Comparison of ENCODE assay signal across 7 mouse cellular contexts in genomic region chr13:73327827-73328698, GRCm38 (mm10). TPM values are rescaled to one million over a fixed set of nuclear protein-coding genes. Genes with fewer than 3 reads are reported as not detected.
DNase-seq lines count a peak whose midpoint lies in the region; ATAC-seq lines count a peak whose summit lies in the region.

Gene Mrpl36 (plus strand): TSS chr13:73328513.
Gene Ndufs6 (minus strand): TSS chr13:73328542.

- peaks cover 32% of the 10 kb centered on the region for H3K4me1 ChIP-seq in embryonic facial prominence, embryonic 10.5 days
- peaks cover 9% of the 10 kb centered on the region; the same call in 1 of the 2 replicates for H3K4me1 ChIP-seq in limb, embryonic 11.5 days (ENCODE audit: control insufficient read depth, insufficient read depth, low read length)
- H3K4me1 ChIP-seq in midbrain, embryonic 14.5 days (ENCODE audit: control insufficient read depth, insufficient read depth, low read length): peaks cover 25% of the 10 kb centered on the region

- peak within 1 kb of the TSS; percentile 68 for H3K4me2 ChIP-seq in limb, embryonic 11.5 days (ENCODE audit: low read depth, severe bottlenecking)
- H3K4me2 ChIP-seq in midbrain, embryonic 14.5 days (ENCODE audit: low read length): peak within 1 kb of the TSS; percentile 73

- 1% methylated on average over 45 of the region's 45 CpGs for WGBS in embryonic facial prominence, embryonic 10.5 days
- 1% methylated on average over 45 of the region's 45 CpGs for WGBS in limb, embryonic 11.5 days
- WGBS in midbrain, embryonic 14.5 days: under 1% methylated on average over 45 of the region's 45 CpGs

- H3K36me3 ChIP-seq in embryonic facial prominence, embryonic 10.5 days (replicated peaks): peaks cover 36% of the 10 kb centered on the region
- H3K36me3 ChIP-seq in limb, embryonic 11.5 days (ENCODE audit: control insufficient read depth, insufficient read depth, low read length): peaks cover 7% of the 10 kb centered on the region; the same call in 1 of the 2 replicates
- peaks cover 31% of the 10 kb centered on the region for H3K36me3 ChIP-seq in midbrain, embryonic 14.5 days (ENCODE audit: control insufficient read depth, insufficient read depth, low read length)

- peak within 1 kb of the TSS; percentile 80 for H3K4me3 ChIP-seq in embryonic facial prominence, embryonic 10.5 days
- peak within 1 kb of the TSS; percentile 66 for H3K4me3 ChIP-seq in limb, embryonic 11.5 days (ENCODE audit: low read depth, low read length)
- peak within 1 kb of the TSS; percentile 74 for H3K4me3 ChIP-seq in midbrain, embryonic 14.5 days (replicated peaks; ENCODE audit: low read depth, low read length)

- no peaks in the 10 kb centered on the region for H3K27me3 ChIP-seq in embryonic facial prominence, embryonic 10.5 days (replicated peaks; ENCODE audit: low read depth, poor library complexity, severe bottlenecking)
- H3K27me3 ChIP-seq in limb, embryonic 11.5 days (ENCODE audit: control insufficient read depth, insufficient read depth, low read length): no peaks in the 10 kb centered on the region
- no peaks in the 10 kb centered on the region for H3K27me3 ChIP-seq in midbrain, embryonic 14.5 days (ENCODE audit: control insufficient read depth, insufficient read depth, low read length)

- ATAC-seq in granulocyte monocyte progenitor cell, adult 5-6 weeks (replicated peaks; ENCODE audit: poor library complexity, severe bottlenecking): peak; percentile 86
- peak; percentile 92 for ATAC-seq in limb, embryonic 11.5 days (ENCODE audit: insufficient number of reproducible peaks, low FRiP score, low TSS enrichment, low read depth)
- peak; percentile 71 for ATAC-seq in midbrain, embryonic 14.5 days (ENCODE audit: low FRiP score, low TSS enrichment)

- no peaks in the 10 kb centered on the region for H3K9me3 ChIP-seq in embryonic facial prominence, embryonic 10.5 days
- no peaks in the 10 kb centered on the region for H3K9me3 ChIP-seq in limb, embryonic 11.5 days (ENCODE audit: control insufficient read depth, low read length)
- H3K9me3 ChIP-seq in midbrain, embryonic 14.5 days (ENCODE audit: control insufficient read depth, low read length): no peaks in the 10 kb centered on the region

- H3K27ac ChIP-seq in embryonic facial prominence, embryonic 10.5 days (replicated peaks): peak within 1 kb of the TSS; percentile 90
- 0 out of 2 replicates have a peak within 1 kb of the TSS, but pooled peaks have one; percentile 30 for H3K27ac ChIP-seq in limb, embryonic 11.5 days (replicated peaks; ENCODE audit: low read depth, low read length)
- peak within 1 kb of the TSS; percentile 55 for H3K27ac ChIP-seq in midbrain, embryonic 14.5 days (replicated peaks; ENCODE audit: low read depth, low read length)

- DNase-seq in adrenal gland, postnatal 10 days: peak; percentile 95
- DNase-seq in embryonic facial prominence, embryonic 10.5 days (ENCODE audit: low spot score): peak; percentile 94
- peak; percentile 93 for DNase-seq in kidney, adult 18-20 months
- peak; percentile 93 for DNase-seq in limb, embryonic 11.5 days (ENCODE audit: low spot score)
- DNase-seq in midbrain, embryonic 14.5 days: peak; percentile 94
- peak; percentile 84 to 90 for DNase-seq in spleen, adult 18-20 months

- peak within 1 kb of the TSS; percentile 61 for H3K9ac ChIP-seq in limb, embryonic 11.5 days (ENCODE audit: low read length)
- peak within 1 kb of the TSS; percentile 66 for H3K9ac ChIP-seq in midbrain, embryonic 14.5 days (replicated peaks; ENCODE audit: low read length)

RNA-seq across cellular contexts. Expression of gene Mrpl36, which starts in this region (rescaled TPM):
- total RNA-seq in adrenal gland, postnatal 10 days (2021): 10 to 100 TPM; 61.6 to 71.0 TPM
- 135 and 140 TPM in 2 replicates for polyA plus RNA-seq in embryonic facial prominence, embryonic 10.5 days (2016; fragmentation: Nextera tagmentation; extraction: Ambion mirVana)
- 97.8 and 116 TPM in 2 replicates for total RNA-seq in granulocyte monocyte progenitor cell, adult 5-6 weeks (2014; fragmentation: Nextera tagmentation)
- total RNA-seq in granulocyte monocyte progenitor cell, adult 5-6 weeks (2017): 37.9 and 66.9 TPM in 2 replicates
- polyA plus RNA-seq in limb, embryonic 11.5 days (2014; fragmentation: Nextera tagmentation; extraction: Ambion mirVana): 107 and 113 TPM in 2 replicates
- 80.0 and 88.5 TPM in 2 replicates for polyA plus RNA-seq in midbrain, embryonic 14.5 days (2014; fragmentation: Nextera tagmentation; extraction: Ambion mirVana)

RNA-seq across cellular contexts. Expression of gene Ndufs6, which starts in this region (rescaled TPM):
- total RNA-seq in adrenal gland, postnatal 10 days (2021): 100 to 1,000 TPM; 409 to 487 TPM
- 401 and 406 TPM in 2 replicates for polyA plus RNA-seq in embryonic facial prominence, embryonic 10.5 days (2016; fragmentation: Nextera tagmentation; extraction: Ambion mirVana)
- 207 and 242 TPM in 2 replicates for total RNA-seq in granulocyte monocyte progenitor cell, adult 5-6 weeks (2014; fragmentation: Nextera tagmentation)
- total RNA-seq in granulocyte monocyte progenitor cell, adult 5-6 weeks (2017): 98.5 and 102 TPM in 2 replicates
- 369 and 370 TPM in 2 replicates for polyA plus RNA-seq in limb, embryonic 11.5 days (2014; fragmentation: Nextera tagmentation; extraction: Ambion mirVana)
- 355 and 484 TPM in 2 replicates for polyA plus RNA-seq in midbrain, embryonic 14.5 days (2014; fragmentation: Nextera tagmentation; extraction: Ambion mirVana)

Comparison
In these comparisons a context has a peak if more than half of its experiments do, and no peak if none do; other contexts are left out.
1. Peak in every context shown above with its lines: DNase-seq, ATAC-seq, H3K4me3 ChIP-seq and H3K27ac ChIP-seq.
2. H3K27ac ChIP-seq: peak in every context shown above with its lines; median percentile 90 in embryonic facial prominence, embryonic 10.5 days; 55 in midbrain, embryonic 14.5 days; 30 in limb, embryonic 11.5 days.